Mouse (Mus musculus): Measurements from ENCODE around the gene Ntf3.

The Ntf3 gene

DNA sequence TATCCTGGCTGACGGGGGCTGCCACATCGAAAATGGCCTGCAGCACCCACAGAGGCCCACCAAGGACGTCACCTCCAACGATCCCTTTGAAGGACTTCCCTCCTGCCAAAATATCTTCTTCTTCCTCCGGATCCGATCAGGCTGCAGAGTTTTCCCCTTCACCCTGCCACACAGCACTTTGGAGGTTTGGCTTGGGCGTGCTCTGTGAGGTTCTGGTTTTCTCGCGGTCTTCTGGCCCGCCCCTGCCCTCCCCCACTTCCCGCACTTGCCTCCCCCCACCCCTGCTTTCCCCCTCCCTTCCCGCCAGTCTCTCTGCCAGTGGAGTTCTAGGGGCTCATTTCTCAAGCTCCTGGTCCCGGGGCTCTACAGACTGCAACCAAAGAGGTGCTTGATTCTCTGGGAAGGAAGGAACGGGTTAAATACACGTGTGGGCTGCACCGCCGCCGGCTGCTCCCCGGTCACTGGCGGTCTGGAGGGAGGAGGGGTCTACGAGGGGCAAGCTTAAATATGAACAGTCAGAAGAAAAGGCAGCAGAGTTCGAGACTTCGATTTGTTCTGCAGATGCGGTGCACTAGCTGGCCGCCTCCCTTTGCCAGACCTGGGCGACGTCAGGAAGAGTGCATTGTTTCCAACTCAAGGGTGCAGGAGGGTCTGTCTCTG is at the start of gene Ntf3:
TSS of gene Ntf3 (minus strand) at position 363 of the 660 bp plus-strand sequence.
- in situ Hi-C loops (cut with MboI; ENCODE audit: low sequenced_read_pairs), result loop anchor here (25.0 kb wide), 1 partner anchor 321 kb away; no protein-coding TSS in a partner anchor

- in situ Hi-C loops (cut with MboI; ENCODE audit: low sequenced_read_pairs), result no loop called here
Measured at GRCm38 (mm10) chr6:126213330-126213729, 46.6 kb upstream of the Ntf3 start.

DNA sequence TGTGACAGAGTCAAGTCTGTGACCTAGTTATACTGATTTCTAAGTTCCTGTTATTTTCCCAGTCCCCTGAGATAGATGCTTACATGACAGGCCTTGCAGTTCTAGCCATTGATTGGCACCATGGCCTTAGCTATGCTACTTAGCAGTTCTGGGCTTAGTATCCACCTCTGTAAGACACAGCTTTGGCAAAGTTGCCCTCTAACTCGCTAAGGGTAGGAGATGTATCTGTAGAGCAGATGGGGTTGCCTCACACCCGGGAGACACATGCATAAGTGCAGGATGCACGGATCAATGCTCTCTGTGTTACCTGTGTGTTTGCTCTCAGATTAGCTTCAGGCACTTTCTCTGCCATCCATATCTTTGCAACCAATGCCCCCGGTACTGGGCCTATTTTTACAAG is 36.7 kb upstream of the Ntf3 start:
- in situ Hi-C loops (cut with MboI; ENCODE audit: low sequenced_read_pairs), result no loop called here

DNA sequence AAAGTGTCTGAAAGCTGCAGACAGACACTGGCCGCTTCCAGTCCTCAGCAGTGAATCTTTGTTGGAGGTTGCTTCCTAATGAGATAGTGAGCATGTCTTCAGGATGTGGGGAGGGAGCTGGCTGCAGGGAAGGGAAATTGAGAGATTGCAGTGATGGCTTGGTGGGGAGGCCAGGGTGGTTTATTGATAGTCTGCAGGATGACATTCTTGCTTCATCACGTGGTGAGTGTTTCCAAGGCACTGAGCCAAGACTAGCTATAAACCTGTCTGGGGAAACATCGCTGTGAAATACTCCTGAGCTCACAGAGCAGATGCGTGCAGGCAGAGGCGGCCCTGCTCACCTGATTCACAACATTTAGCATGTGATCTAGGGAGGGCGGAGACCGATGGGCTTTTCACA is 36.2 kb upstream of the Ntf3 start:
- in situ Hi-C loops (cut with MboI; ENCODE audit: low sequenced_read_pairs), result no loop called here

DNA sequence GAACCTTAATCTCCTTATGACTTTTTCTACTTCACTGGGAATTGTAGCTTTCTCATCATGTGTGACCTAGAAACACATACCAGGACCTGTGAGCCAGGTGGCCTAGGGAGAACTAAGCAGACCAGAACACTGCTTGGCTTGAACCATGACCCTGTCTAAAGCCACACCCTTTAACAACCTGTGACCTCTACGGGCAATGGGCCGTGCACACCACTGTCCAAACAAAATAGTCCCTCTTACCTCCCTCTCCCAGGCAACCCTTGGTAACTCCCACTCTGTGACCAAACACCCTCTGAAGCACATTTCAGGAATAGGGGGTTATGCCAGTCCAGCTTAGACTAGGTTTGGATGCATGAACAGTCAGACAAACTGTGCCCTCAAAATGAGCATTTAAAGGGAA is 35.0 kb upstream of the Ntf3 start:
- in situ Hi-C loops (cut with MboI; ENCODE audit: low sequenced_read_pairs), result no loop called here

DNA sequence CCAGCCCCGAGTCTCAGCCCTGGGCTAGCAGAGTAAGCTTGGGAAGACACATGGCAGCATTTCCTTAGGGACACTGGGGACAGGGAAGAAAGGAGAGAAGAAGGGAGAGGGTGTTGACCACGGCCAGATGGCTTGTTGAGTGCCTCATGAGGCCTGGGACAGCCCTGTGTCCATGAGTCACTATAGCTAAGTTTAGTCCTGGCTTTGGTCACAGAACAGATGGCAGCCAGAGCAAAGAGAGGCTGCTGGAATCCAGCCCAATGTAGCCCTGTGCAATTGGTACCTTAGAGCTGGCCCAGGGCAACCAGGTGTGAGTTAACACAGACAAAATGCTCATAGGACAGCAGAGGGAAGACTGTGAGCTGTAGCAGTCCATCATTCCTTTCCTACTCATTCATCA is 33.2 kb upstream of the Ntf3 start:
- in situ Hi-C loops (cut with MboI; ENCODE audit: low sequenced_read_pairs), result no loop called here

DNA sequence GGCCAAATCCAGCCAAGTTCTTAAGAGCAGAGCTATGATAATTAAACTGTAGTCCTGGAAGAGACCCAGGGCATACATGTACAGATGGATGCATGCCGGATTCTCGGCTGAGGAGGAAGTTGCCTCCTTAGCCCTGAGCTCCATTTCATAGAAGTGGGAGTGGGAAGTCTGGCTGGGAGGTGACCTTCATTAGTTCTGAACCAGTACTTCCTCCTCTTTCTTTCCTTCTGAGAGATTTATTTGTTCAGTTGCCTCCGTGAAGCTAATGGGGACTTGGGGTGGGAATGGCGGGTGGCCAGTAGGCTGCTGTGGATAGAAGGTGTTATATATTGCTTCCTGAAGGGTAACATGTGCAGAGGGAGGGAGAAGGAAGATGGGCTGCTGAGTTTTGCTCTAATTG is 28.1 kb upstream of the Ntf3 start:
- in situ Hi-C loops (cut with MboI; ENCODE audit: low sequenced_read_pairs), result no loop called here

- in situ Hi-C loops (cut with MboI; ENCODE audit: low sequenced_read_pairs), result no loop called here
Measured at GRCm38 (mm10) chr6:126190218-126190871, 23.6 kb upstream of the Ntf3 start.

- in situ Hi-C loops (cut with MboI; ENCODE audit: low sequenced_read_pairs), result no loop called here
Measured at GRCm38 (mm10) chr6:126187400-126187799, 20.7 kb upstream of the Ntf3 start.

GRCm38 (mm10) chr6:126186116-126186515 is 19.4 kb upstream of the Ntf3 start:
- in situ Hi-C loops (cut with MboI; ENCODE audit: low sequenced_read_pairs), result no loop called here

DNA sequence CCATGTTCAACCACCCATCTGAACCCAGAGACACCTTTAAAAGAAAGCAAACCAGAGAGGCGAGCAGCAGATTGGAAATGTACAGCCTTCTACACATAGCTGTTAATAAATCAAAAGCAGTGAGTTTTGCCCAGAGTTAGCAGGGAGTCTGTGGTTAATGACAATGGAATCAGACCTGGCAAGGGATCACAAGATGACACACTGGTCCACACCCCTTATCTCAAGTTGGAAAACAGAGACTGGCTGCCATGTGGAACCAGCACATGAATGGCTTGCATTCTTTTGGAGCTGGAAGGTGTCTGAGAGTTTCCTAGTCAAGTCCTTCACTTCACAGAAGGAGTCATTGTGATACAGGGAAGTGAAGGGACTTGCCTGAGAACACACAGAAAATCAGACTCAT is 5.4 kb upstream of the Ntf3 start:
- in situ Hi-C loops (cut with MboI; ENCODE audit: low sequenced_read_pairs), result loop anchor here (25.0 kb wide), 1 partner anchor 315 kb away; no protein-coding TSS in a partner anchor

DNA sequence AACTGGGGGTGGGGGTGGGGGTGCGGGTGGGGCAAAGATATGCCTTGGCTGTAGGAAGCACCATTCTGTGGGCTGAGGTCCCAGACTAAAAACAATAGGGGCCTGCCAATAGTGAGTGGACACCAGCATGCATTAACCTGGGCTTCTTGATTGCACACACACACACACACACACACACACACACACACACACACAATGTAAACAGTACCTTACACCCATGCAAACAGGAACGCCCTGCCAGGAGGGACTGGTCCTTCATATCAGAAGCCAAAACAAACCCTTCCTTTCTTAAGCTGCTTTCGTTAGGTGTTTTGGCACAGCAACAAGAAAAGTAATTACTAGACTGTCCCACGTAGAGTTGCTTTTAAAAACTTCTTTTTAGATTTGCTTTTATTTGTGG is 4.1 kb upstream of the Ntf3 start:
- in situ Hi-C loops (cut with MboI; ENCODE audit: low sequenced_read_pairs), result loop anchor here (25.0 kb wide), 1 partner anchor 317 kb away; no protein-coding TSS in a partner anchor

GRCm38 (mm10) chr6:126167731-126168130 is 1.0 kb upstream of the Ntf3 start:
- in situ Hi-C loops (cut with MboI; ENCODE audit: low sequenced_read_pairs), result loop anchor here (25.0 kb wide), 1 partner anchor 320 kb away; no protein-coding TSS in a partner anchor

- in situ Hi-C loops (cut with MboI; ENCODE audit: low sequenced_read_pairs), result loop anchor here (25.0 kb wide), 1 partner anchor 320 kb away; no protein-coding TSS in a partner anchor
Measured at GRCm38 (mm10) chr6:126167208-126167590, 489 bp upstream of the Ntf3 start.

DNA sequence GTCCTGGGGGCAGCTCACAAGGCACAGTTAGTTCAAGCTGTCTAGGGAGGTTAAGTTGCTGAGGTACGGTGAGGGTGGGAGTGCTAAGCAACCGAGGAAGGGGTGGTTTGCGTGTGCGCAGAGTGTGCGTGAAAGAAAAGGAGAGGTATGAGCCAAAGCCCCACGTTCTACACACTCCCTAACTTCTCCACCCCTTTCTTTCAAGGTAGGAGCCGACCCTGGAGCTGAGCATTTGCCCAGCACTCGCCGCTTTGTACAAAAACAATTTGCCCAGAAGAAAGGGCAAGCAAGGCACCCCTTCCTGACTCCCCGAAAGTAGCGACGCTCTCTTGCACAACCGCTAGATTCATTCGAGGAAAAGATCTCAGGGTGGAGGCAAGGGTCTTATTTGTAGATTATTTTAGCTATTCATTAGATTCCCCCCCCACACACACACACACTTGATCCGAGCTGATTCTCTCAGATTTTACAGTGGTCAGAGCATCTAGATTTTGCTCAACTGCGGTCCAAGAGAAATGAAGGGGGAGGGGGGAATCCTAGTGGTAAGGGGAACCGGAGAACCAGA is 1.0 kb downstream of the Ntf3 start:
- in situ Hi-C loops (cut with MboI; ENCODE audit: low sequenced_read_pairs), result loop anchor here (25.0 kb wide), 1 partner anchor 322 kb away; no protein-coding TSS in a partner anchor

GRCm38 (mm10) chr6:126164781-126165180 is 1.9 kb downstream of the Ntf3 start:
- in situ Hi-C loops (cut with MboI; ENCODE audit: low sequenced_read_pairs), result loop anchor here (25.0 kb wide), 1 partner anchor 323 kb away; no protein-coding TSS in a partner anchor

DNA sequence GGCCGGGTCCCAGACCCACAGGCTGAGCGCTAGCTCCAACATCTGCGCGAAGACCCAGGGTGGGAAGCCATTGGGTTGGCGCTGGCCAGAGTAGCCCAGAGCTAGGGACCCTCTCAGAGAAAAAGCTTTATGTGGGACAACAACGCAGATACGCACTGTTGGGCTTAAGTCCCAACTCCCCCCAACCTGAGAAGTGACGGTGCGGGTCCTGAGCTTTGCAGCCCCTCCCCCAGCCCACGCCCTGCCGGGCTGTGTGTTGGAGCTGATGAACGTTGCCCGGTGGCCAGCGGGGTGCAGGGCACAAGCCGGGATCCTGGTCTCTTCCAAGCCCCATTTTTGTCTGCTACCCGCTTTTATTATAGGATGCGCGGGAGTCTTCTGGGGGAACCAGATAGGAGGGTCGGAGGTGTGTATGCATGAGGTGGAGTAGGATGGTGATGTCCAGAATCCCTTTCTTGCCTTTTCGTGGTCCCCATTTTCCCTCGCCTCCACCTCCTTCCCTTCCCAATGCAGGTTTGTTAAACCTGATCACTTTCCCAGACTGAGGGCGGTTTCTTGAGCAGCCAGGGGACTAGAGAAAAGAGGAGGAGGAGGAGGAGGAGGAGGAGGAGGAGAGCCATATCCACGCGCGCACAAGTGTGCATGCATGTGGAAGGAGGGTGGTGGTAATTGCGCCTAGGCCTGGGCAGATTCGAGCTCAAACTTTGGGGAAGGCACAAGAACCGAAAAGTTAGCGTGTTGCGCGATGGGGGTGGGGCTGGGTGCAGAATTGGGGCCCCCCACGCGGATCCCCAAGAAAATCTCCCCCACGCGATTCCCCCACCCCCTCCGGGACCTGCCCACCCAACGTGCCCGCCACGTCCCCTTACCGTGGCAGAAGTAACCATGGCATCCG is 2.6 kb downstream of the Ntf3 start:
- in situ Hi-C loops (cut with MboI; ENCODE audit: low sequenced_read_pairs), result loop anchor here (25.0 kb wide), 1 partner anchor 323 kb away; no protein-coding TSS in a partner anchor

DNA sequence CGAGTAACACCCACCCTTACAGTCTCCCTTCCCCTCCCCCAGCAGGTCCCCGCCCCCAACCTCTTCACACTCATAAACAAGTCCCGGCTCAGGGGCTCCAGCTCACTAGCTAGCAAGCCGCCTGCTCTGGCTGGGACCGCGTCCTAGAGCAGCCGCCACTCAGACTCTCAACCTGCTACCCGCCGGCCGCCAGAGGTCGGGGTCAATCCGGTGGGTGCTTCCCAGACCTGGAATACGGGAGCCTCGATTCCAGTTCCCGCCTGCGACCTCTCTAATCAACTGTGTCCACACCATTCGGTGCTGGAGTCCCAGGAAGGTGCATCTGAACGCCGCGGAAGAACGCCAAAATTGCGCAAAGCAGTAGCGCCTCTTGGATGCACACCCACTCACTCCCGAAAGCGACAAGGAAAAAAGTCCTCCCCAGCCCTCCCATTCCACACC is 3.5 kb downstream of the Ntf3 start:
- in situ Hi-C loops (cut with MboI; ENCODE audit: low sequenced_read_pairs), result loop anchor here (25.0 kb wide), 1 partner anchor 324 kb away; no protein-coding TSS in a partner anchor

GRCm38 (mm10) chr6:126162351-126162758 is 4.4 kb downstream of the Ntf3 start:
- in situ Hi-C loops (cut with MboI; ENCODE audit: low sequenced_read_pairs), result loop anchor here (25.0 kb wide), 1 partner anchor 325 kb away; no protein-coding TSS in a partner anchor

DNA sequence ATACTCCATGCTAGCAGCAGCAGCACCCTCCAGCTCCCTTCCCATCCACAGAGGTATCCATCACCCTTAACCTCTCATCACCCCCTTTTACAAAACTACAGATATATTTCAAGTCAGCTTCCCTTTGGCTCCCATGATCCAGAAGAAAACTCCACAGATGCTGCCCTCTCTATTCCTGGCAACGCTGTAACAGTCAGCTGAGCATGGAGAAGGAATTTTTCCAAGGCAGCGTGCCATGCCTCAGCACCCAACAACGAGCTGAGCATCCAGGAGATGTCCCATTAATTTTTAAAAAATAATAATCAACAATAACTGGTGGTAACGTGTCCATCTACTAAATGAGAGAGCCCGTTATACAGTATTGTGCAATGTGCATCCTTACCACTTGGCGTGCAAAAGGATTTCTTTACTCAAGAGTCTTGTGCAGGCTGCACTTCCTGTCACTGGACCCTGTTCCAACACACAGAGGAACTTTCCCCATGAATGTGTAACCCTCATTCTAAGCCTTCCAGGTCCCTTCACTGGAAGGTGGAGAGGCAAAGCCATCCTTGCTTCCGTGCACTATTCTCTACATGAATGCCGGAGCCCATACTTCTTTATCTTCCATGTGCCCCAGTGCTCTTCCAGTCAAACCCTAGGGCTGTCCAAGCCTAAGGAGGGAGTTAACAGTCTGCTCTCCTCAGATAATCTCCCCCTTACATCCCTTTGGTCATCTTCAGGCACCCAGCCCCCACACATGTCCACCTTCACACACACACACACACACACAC is 5.0 kb downstream of the Ntf3 start:
- in situ Hi-C loops (cut with MboI; ENCODE audit: low sequenced_read_pairs), result loop anchor here (25.0 kb wide), 1 partner anchor 326 kb away; no protein-coding TSS in a partner anchor
